20 mouse cellular contexts compared by ENCODE assay signal in the genomic region with DNA sequence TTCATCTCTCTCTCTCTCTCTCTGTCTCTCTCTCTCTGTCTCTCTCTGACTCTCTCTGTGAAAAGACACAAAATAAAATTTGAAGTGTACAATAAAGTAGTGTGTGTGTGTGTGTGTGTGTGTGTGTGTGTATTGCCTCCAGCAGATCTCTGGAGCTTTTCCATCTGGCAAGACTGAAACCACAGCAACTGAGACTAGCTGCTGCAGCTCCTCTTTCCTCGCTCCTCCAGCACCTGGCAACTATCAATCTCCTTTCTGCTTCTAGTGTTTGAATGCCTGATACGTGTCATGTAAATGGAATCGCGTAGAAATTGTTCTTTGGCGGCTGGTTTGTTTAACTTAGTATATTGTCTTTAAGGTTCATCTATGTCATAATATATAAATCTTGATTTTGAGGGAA. TPM values are rescaled to one million over a fixed set of nuclear protein-coding genes. Genes with fewer than 3 reads are reported as not detected.
DNase-seq lines count a peak whose midpoint lies in the region; ATAC-seq and TF ChIP-seq lines count a peak whose summit lies in the region.
"Had no signal": no experiment of that assay in that cellular context is flagged by ENCODE, and none has a peak within 500 bp of the region (broad histone marks: within the 10 kb centered on the region; RNA-seq: fewer than 3 reads in every experiment).

No protein-coding gene starts in this region.

- H3K9me3 ChIP-seq in midbrain, postnatal 0 days (ENCODE audit: low read length), result no peaks in the 10 kb centered on the region
- no peaks in the 10 kb centered on the region for H3K9me3 ChIP-seq in midbrain, embryonic 10.5 days (replicated peaks)
- H3K9me3 ChIP-seq: forebrain, embryonic 10.5 days; midbrain, embryonic 15.5 days; neural tube, embryonic 13.5 days had no signal

- no peak overlapping the region for H3K27ac ChIP-seq in midbrain, postnatal 0 days (ENCODE audit: low read depth, low read length)
- no peak overlapping the region for H3K27ac ChIP-seq in midbrain, embryonic 10.5 days (replicated peaks)
- H3K27ac ChIP-seq: forebrain, embryonic 10.5 days; midbrain, embryonic 15.5 days; neural tube, embryonic 13.5 days had no signal

- no peaks in the 10 kb centered on the region for H3K36me3 ChIP-seq in midbrain, postnatal 0 days (ENCODE audit: insufficient read depth, low read length)
- no peaks in the 10 kb centered on the region for H3K36me3 ChIP-seq in midbrain, embryonic 10.5 days
- H3K36me3 ChIP-seq: forebrain, embryonic 10.5 days; midbrain, embryonic 15.5 days; neural tube, embryonic 13.5 days had no signal

- no peak overlapping the region for H3K9ac ChIP-seq in midbrain, postnatal 0 days (replicated peaks; ENCODE audit: low read length, poor library complexity, severe bottlenecking)
- H3K9ac ChIP-seq: liver, postnatal 0 days; midbrain, embryonic 15.5 days; neural tube, embryonic 13.5 days had no signal

- no peaks in the 10 kb centered on the region for H3K4me1 ChIP-seq in midbrain, postnatal 0 days (ENCODE audit: insufficient read depth, low read length)
- H3K4me1 ChIP-seq in midbrain, embryonic 10.5 days, result no peaks in the 10 kb centered on the region
- H3K4me1 ChIP-seq: forebrain, embryonic 10.5 days; midbrain, embryonic 15.5 days had no signal

- peaks cover 3% of the 10 kb centered on the region; the same call in 1 of the 2 replicates for H3K27me3 ChIP-seq in midbrain, postnatal 0 days (ENCODE audit: insufficient read depth, low read length)
- peaks cover 60% of the 10 kb centered on the region for H3K27me3 ChIP-seq in midbrain, embryonic 10.5 days (ENCODE audit: low read depth, poor library complexity, severe bottlenecking)
- H3K27me3 ChIP-seq: midbrain, embryonic 15.5 days had no signal

- DNase-seq in gastrocnemius, adult 18-20 months (ENCODE audit: low spot score), result peak; percentile 48
- DNase-seq in gastrocnemius, postnatal 36 days, result no peak
- DNase-seq in midbrain, postnatal 0 days (ENCODE audit: low spot score), result peak; percentile 31
- DNase-seq in midbrain, embryonic 10.5 days (ENCODE audit: low spot score), result no peak
- DNase-seq in gastrocnemius, postnatal 25 days, result peak; percentile 23
- DNase-seq in urinary bladder, postnatal 36 days (ENCODE audit: low spot score in 2 of 2), result no peak
- no peak for DNase-seq in frontal cortex, postnatal 14 days (ENCODE audit: low spot score in 2 of 2)
- DNase-seq: heart, postnatal 36 days; kidney, postnatal 10 days; left cerebral cortex, postnatal 4 days; liver, postnatal 0 days; thymus, adult 2 months had no signal

- no peak overlapping the region for H3K4me3 ChIP-seq in midbrain, postnatal 0 days (ENCODE audit: low read depth, low read length)
- H3K4me3 ChIP-seq in midbrain, embryonic 10.5 days, result no peak overlapping the region
- H3K4me3 ChIP-seq: forebrain, embryonic 10.5 days; midbrain, embryonic 15.5 days; neural tube, embryonic 13.5 days had no signal

- 75% methylated on average over 5 of the region's 5 CpGs for WGBS in midbrain, postnatal 0 days
- WGBS in midbrain, embryonic 10.5 days, result 82% methylated on average over 5 of the region's 5 CpGs

- intact Hi-C loops in gastrocnemius, postnatal 36 days (cut with DNase I), result no loop called here

- ATAC-seq in midbrain, postnatal 0 days (ENCODE audit: low FRiP score), result no peak
- ATAC-seq: CD4-positive, CD25-positive, alpha-beta regulatory T cell, adult 4 months; liver, postnatal 0 days; midbrain, embryonic 15.5 days had no signal

- TF ChIP-seq CTCF in midbrain, postnatal 0 days (IDR thresholded peaks at IDR 0.05), result no peak

- H3K4me2 ChIP-seq in midbrain, postnatal 0 days (ENCODE audit: low read depth, low read length, poor library complexity, severe bottlenecking), result no peak overlapping the region
- H3K4me2 ChIP-seq: midbrain, embryonic 15.5 days; neural tube, embryonic 13.5 days had no signal

RNA-seq across cellular contexts. Expression of a gene that starts 57.7 kb away (rescaled TPM):
- not detected for total RNA-seq in gastrocnemius, adult 18-20 months (2021)
- not detected for total RNA-seq in gastrocnemius, postnatal 36 days (2021)
- not detected in 2 replicates for total RNA-seq in midbrain, postnatal 0 days (2014; rRNA removed)
- not detected in 2 replicates for polyA plus RNA-seq in midbrain, postnatal 0 days (2015; fragmentation: Nextera tagmentation; extraction: Ambion mirVana)
- polyA plus RNA-seq in midbrain, embryonic 10.5 days (2016; fragmentation: Nextera tagmentation; extraction: Ambion mirVana), result not detected in 2 replicates
- not detected for total RNA-seq in gastrocnemius, postnatal 25 days (2021)
- total RNA-seq: heart, postnatal 36 days; layer of hippocampus, postnatal 14 days; left cerebral cortex, postnatal 4 days had no signal
- polyA plus RNA-seq: CD4-positive, CD25-positive, alpha-beta regulatory T cell, adult 4 months; cortical plate, adult 2 months; forebrain, embryonic 10.5 days; intestine, embryonic 14.5 days; midbrain, embryonic 15.5 days; neural tube, embryonic 13.5 days had no signal

RNA-seq across cellular contexts. Expression of a gene that starts 58.7 kb away (rescaled TPM):
- not detected for total RNA-seq in gastrocnemius, adult 18-20 months (2021)
- total RNA-seq in gastrocnemius, postnatal 36 days (2021), result not detected
- total RNA-seq in midbrain, postnatal 0 days (2014; rRNA removed), result not detected in 2 replicates
- polyA plus RNA-seq in midbrain, postnatal 0 days (2015; fragmentation: Nextera tagmentation; extraction: Ambion mirVana), result not detected in 2 replicates
- not detected in 2 replicates for polyA plus RNA-seq in midbrain, embryonic 10.5 days (2016; fragmentation: Nextera tagmentation; extraction: Ambion mirVana)
- total RNA-seq in gastrocnemius, postnatal 25 days (2021), result not detected
- total RNA-seq: heart, postnatal 36 days; layer of hippocampus, postnatal 14 days; left cerebral cortex, postnatal 4 days had no signal
- polyA plus RNA-seq: CD4-positive, CD25-positive, alpha-beta regulatory T cell, adult 4 months; cortical plate, adult 2 months; forebrain, embryonic 10.5 days; gonadal fat pad, adult 2 months; intestine, embryonic 14.5 days; midbrain, embryonic 15.5 days; neural tube, embryonic 13.5 days; thymus, adult 2 months had no signal

Comparison
In these comparisons a context has a peak if more than half of its experiments do, and no peak if none do; other contexts are left out.
1. DNase-seq: peak in gastrocnemius, adult 18-20 months (single experiment), midbrain, postnatal 0 days (single experiment) and gastrocnemius, postnatal 25 days (single experiment); none in gastrocnemius, postnatal 36 days (0 of 2), midbrain, embryonic 10.5 days (single experiment), urinary bladder, postnatal 36 days (0 of 2) and frontal cortex, postnatal 14 days (0 of 2).